Mouse (Mus musculus) left cerebral cortex, adult 6 months (tissue): Measurements from ENCODE around the gene 1700020N15Rik. TPM values are rescaled to one million over a fixed set of nuclear protein-coding genes. Genes with fewer than 3 reads are reported as not detected.

Experiments used
- long read RNA-seq, 2 experiments: library from polyadenylated mRNA; unstranded; transcript quantifications; one replicate each; pipeline ENCODE4 v2.0.0; 2019 to 2020
- polyA plus RNA-seq: library from polyadenylated mRNA; unstranded; fragments of <200 nt; fragmentation: Nextera tagmentation; gene quantifications from 2 replicates; pipeline ENCODE4 v1.2.3, GENCODE M21; 2021

The 1700020N15Rik gene
- polyA plus RNA-seq, result not detected in 2 replicates
- long read RNA-seq, experiment 1, result 0 reads
- long read RNA-seq, experiment 2, result 0 reads

DNA sequence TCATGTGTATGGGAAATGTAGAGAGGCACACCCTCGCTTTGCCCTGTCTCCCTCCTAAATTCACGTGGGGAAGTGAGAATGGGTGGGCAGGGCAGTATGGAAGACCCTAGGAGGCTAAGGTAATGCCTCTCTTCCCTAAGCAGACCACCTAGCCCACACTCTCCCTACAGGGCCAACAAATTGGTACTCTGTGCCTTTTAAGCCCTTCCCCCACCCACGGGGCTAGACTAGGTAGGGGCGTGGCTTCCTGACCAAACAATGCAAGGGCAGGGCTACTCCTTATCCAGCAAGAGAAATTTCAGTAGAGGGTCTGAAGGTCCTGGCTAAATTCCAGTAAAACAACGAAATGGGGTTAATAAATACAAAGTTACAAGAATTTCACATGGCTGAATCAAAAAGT, at the start of gene 1700020N15Rik:
Gene 1700020N15Rik (plus strand): TSS at position 301 of the 400 bp plus-strand sequence.

